Mouse (Mus musculus): ENCODE results near the gene Onecut1.

DNA sequence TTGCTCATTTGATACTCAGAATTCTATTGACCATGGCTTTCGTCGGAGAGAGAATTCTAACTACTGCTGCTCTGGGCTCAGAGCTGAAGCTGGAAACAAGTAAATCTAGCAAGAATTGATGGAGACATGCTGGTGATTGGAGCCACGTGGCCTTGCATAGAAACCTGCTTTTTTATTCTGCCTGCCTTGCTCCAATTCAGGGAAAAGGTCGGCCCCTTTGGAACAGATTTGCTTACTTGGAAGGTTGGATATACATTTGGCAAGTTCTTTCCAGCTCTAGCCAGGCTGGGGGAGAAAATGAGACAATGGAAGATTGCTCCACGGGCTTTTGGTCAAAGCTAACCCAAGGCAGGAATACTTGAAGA, 11.0 kb upstream of the Onecut1 start:
- TF ChIP-seq CTCF (IDR thresholded peaks at IDR 0.05; ENCODE audit: low read depth), result no peak
- TF ChIP-seq EP300 (IDR thresholded peaks at IDR 0.05; ENCODE audit: low read depth), result no peak
